Mouse (Mus musculus): ENCODE data around the gene Trappc4. TPM values are rescaled to one million over a fixed set of nuclear protein-coding genes. Genes with fewer than 3 reads are reported as not detected.

Trappc4 gene
- polyA plus RNA-seq, 1 experiment from 2014 or later: 90.3 TPM

- no peaks in the 10 kb centered on the region for H3K27me3 ChIP-seq (ENCODE audit: control insufficient read depth, insufficient read depth, low read length)
- peak overlapping the region; percentile 93 for H3K9ac ChIP-seq (ENCODE audit: low read length)
- peak overlapping the region; percentile 86 for H3K4me3 ChIP-seq (ENCODE audit: low read length)
- ATAC-seq (replicated peaks; ENCODE audit: extremely low read depth, insufficient read depth, low FRiP score): no peak
- H3K4me1 ChIP-seq (ENCODE audit: control insufficient read depth, insufficient read depth, low read length): peaks cover 51% of the 10 kb centered on the region
- H3K9me3 ChIP-seq (replicated peaks; ENCODE audit: control insufficient read depth, low read length): no peaks in the 10 kb centered on the region
- H3K4me2 ChIP-seq (ENCODE audit: low read depth, low read length): peak overlapping the region; percentile 81
- peaks cover 16% of the 10 kb centered on the region for H3K36me3 ChIP-seq (ENCODE audit: control insufficient read depth, insufficient read depth)
- H3K27ac ChIP-seq (ENCODE audit: low read length): peak overlapping the region; percentile 35; the same call in 1 of the 2 replicates
- WGBS: 32% methylated on average over 4 of the region's 4 CpGs
These were observed 9.3 kb downstream of the Trappc4 start for GRCm38 (mm10) chr9:44398087-44398486.

GRCm38 (mm10) chr9:44396684-44397411, 10.6 kb downstream of the Trappc4 start, which contains the start of gene Slc37a4:
TSS of gene Slc37a4 (plus strand) at chr9:44396852.
- peak within 1 kb of the TSS; percentile 81 for H3K4me2 ChIP-seq (ENCODE audit: low read depth, low read length)
- H3K9ac ChIP-seq (ENCODE audit: low read length): peak within 1 kb of the TSS; percentile 93
- H3K4me3 ChIP-seq (ENCODE audit: low read length): peak within 1 kb of the TSS; percentile 86
- WGBS: under 1% methylated on average over 43 of the region's 43 CpGs
- peak; percentile 97 for ATAC-seq (replicated peaks; ENCODE audit: extremely low read depth, insufficient read depth, low FRiP score)
- peaks cover 51% of the 10 kb centered on the region for H3K4me1 ChIP-seq (ENCODE audit: control insufficient read depth, insufficient read depth, low read length)
- H3K27ac ChIP-seq (ENCODE audit: low read length): peak within 1 kb of the TSS; percentile 96
- peaks cover 8% of the 10 kb centered on the region for H3K36me3 ChIP-seq (ENCODE audit: control insufficient read depth, insufficient read depth)
- H3K27me3 ChIP-seq (ENCODE audit: control insufficient read depth, insufficient read depth, low read length): no peaks in the 10 kb centered on the region
- H3K9me3 ChIP-seq (replicated peaks; ENCODE audit: control insufficient read depth, low read length): no peaks in the 10 kb centered on the region

- H3K27me3 ChIP-seq (ENCODE audit: control insufficient read depth, insufficient read depth, low read length): no peaks in the 10 kb centered on the region
- H3K36me3 ChIP-seq (ENCODE audit: control insufficient read depth, insufficient read depth): peaks cover 47% of the 10 kb centered on the region
- H3K9ac ChIP-seq (ENCODE audit: low read length): no peak overlapping the region
- H3K9me3 ChIP-seq (replicated peaks; ENCODE audit: control insufficient read depth, low read length): no peaks in the 10 kb centered on the region
- peaks cover 6% of the 10 kb centered on the region for H3K4me1 ChIP-seq (ENCODE audit: control insufficient read depth, insufficient read depth, low read length)
- ATAC-seq (replicated peaks; ENCODE audit: extremely low read depth, insufficient read depth, low FRiP score): no peak
- H3K4me3 ChIP-seq (ENCODE audit: low read length): no peak overlapping the region
- no peak overlapping the region for H3K27ac ChIP-seq (ENCODE audit: low read length)
- WGBS: 39% methylated on average over 4 of the region's 4 CpGs
- H3K4me2 ChIP-seq (ENCODE audit: low read depth, low read length): no peak overlapping the region
These were observed 15.9 kb downstream of the Trappc4 start for GRCm38 (mm10) chr9:44391466-44391865.

GRCm38 (mm10) chr9:44389273-44389672, 18.1 kb downstream of the Trappc4 start:
- Histone ChIP-seq H3K4me3 (ENCODE audit: low read length) (no peak overlapping the region), H3K27me3 (ENCODE audit: control insufficient read depth, insufficient read depth, low read length) (no peaks in the 10 kb centered on the region), H3K9ac (ENCODE audit: low read length) (no peak overlapping the region), H3K4me2 (ENCODE audit: low read depth, low read length) (no peak overlapping the region), H3K36me3 (ENCODE audit: control insufficient read depth, insufficient read depth) (peaks cover 69% of the 10 kb centered on the region), H3K4me1 (ENCODE audit: control insufficient read depth, insufficient read depth, low read length) (no peaks in the 10 kb centered on the region), H3K9me3 (replicated peaks; ENCODE audit: control insufficient read depth, low read length) (no peaks in the 10 kb centered on the region), H3K27ac (ENCODE audit: low read length) (no peak overlapping the region)
- WGBS: 60% methylated on average over 8 of the region's 8 CpGs
- no peak for ATAC-seq (replicated peaks; ENCODE audit: extremely low read depth, insufficient read depth, low FRiP score)

GRCm38 (mm10) chr9:44387221-44387620, 20.2 kb downstream of the Trappc4 start:
- Histone ChIP-seq H3K9ac (ENCODE audit: low read length) (no peak overlapping the region), H3K36me3 (ENCODE audit: control insufficient read depth, insufficient read depth) (peaks cover 88% of the 10 kb centered on the region), H3K9me3 (replicated peaks; ENCODE audit: control insufficient read depth, low read length) (no peaks in the 10 kb centered on the region), H3K4me3 (ENCODE audit: low read length) (no peak overlapping the region), H3K27me3 (ENCODE audit: control insufficient read depth, insufficient read depth, low read length) (no peaks in the 10 kb centered on the region), H3K4me2 (ENCODE audit: low read depth, low read length) (no peak overlapping the region), H3K27ac (ENCODE audit: low read length) (no peak overlapping the region), H3K4me1 (ENCODE audit: control insufficient read depth, insufficient read depth, low read length) (no peaks in the 10 kb centered on the region)
- WGBS: 62% methylated on average over 3 of the region's 3 CpGs
- no peak for ATAC-seq (replicated peaks; ENCODE audit: extremely low read depth, insufficient read depth, low FRiP score)

- 91% methylated on average over 13 of the region's 13 CpGs for WGBS
- Histone ChIP-seq H3K4me2 (ENCODE audit: low read depth, low read length) (no peak overlapping the region), H3K9ac (ENCODE audit: low read length) (no peak overlapping the region), H3K9me3 (replicated peaks; ENCODE audit: control insufficient read depth, low read length) (no peaks in the 10 kb centered on the region), H3K36me3 (ENCODE audit: control insufficient read depth, insufficient read depth) (peaks cover 86% of the 10 kb centered on the region), H3K27ac (ENCODE audit: low read length) (no peak overlapping the region), H3K4me1 (ENCODE audit: control insufficient read depth, insufficient read depth, low read length) (peaks cover 9% of the 10 kb centered on the region), H3K4me3 (ENCODE audit: low read length) (no peak overlapping the region), H3K27me3 (ENCODE audit: control insufficient read depth, insufficient read depth, low read length) (no peaks in the 10 kb centered on the region)
- ATAC-seq (replicated peaks; ENCODE audit: extremely low read depth, insufficient read depth, low FRiP score): no peak
These were observed 22.8 kb downstream of the Trappc4 start for GRCm38 (mm10) chr9:44384596-44384995.

- Histone ChIP-seq H3K9ac (ENCODE audit: low read length) (peak overlapping the region; percentile 89), H3K4me1 (ENCODE audit: control insufficient read depth, insufficient read depth, low read length) (peaks cover 14% of the 10 kb centered on the region), H3K27ac (ENCODE audit: low read length) (peak overlapping the region; percentile 81), H3K36me3 (ENCODE audit: control insufficient read depth, insufficient read depth) (peaks cover 41% of the 10 kb centered on the region), H3K4me3 (ENCODE audit: low read length) (peak overlapping the region; percentile 79), H3K9me3 (replicated peaks; ENCODE audit: control insufficient read depth, low read length) (no peaks in the 10 kb centered on the region), H3K4me2 (ENCODE audit: low read depth, low read length) (peak overlapping the region; percentile 94), H3K27me3 (ENCODE audit: control insufficient read depth, insufficient read depth, low read length) (no peaks in the 10 kb centered on the region)
- ATAC-seq (replicated peaks; ENCODE audit: extremely low read depth, insufficient read depth, low FRiP score): peak; percentile 2; the same call in 1 of the 2 replicates
- WGBS: 6% methylated on average over 15 of the region's 15 CpGs
These were observed 27.5 kb downstream of the Trappc4 start for GRCm38 (mm10) chr9:44379862-44380261.

GRCm38 (mm10) chr9:44379054-44379834, 28.2 kb downstream of the Trappc4 start, which contains the start of gene Hyou1:
TSS of gene Hyou1 (plus strand) at chr9:44379490.
- Histone ChIP-seq H3K36me3 (ENCODE audit: control insufficient read depth, insufficient read depth) (peaks cover 35% of the 10 kb centered on the region), H3K4me2 (ENCODE audit: low read depth, low read length) (peak within 1 kb of the TSS; percentile 94), H3K9ac (ENCODE audit: low read length) (peak within 1 kb of the TSS; percentile 89), H3K4me1 (ENCODE audit: control insufficient read depth, insufficient read depth, low read length) (peaks cover 14% of the 10 kb centered on the region), H3K4me3 (ENCODE audit: low read length) (peak within 1 kb of the TSS; percentile 79), H3K27ac (ENCODE audit: low read length) (peak within 1 kb of the TSS; percentile 81), H3K9me3 (replicated peaks; ENCODE audit: control insufficient read depth, low read length) (no peaks in the 10 kb centered on the region), H3K27me3 (ENCODE audit: control insufficient read depth, insufficient read depth, low read length) (no peaks in the 10 kb centered on the region)
- WGBS: under 1% methylated on average over 83 of the region's 83 CpGs
- peak; percentile 99 for ATAC-seq (replicated peaks; ENCODE audit: extremely low read depth, insufficient read depth, low FRiP score)

All from heart, embryonic 16.5 days (tissue).